Mouse (Mus musculus) cerebellum, postnatal 4 days (tissue): ENCODE results near the gene 5730596B20Rik.
A peak's percentile ranks its signal among the peaks of the same experiment; 100 is the strongest.

ENCODE experiments used
- DNase-seq, 2 experiments: peaks; one replicate each; pipeline ENCODE4 v3.0.0; 2022; ENCODE audit warnings: low spot score in 2 of 2, mixed read lengths in 1 of 2

The 5730596B20Rik gene

DNA sequence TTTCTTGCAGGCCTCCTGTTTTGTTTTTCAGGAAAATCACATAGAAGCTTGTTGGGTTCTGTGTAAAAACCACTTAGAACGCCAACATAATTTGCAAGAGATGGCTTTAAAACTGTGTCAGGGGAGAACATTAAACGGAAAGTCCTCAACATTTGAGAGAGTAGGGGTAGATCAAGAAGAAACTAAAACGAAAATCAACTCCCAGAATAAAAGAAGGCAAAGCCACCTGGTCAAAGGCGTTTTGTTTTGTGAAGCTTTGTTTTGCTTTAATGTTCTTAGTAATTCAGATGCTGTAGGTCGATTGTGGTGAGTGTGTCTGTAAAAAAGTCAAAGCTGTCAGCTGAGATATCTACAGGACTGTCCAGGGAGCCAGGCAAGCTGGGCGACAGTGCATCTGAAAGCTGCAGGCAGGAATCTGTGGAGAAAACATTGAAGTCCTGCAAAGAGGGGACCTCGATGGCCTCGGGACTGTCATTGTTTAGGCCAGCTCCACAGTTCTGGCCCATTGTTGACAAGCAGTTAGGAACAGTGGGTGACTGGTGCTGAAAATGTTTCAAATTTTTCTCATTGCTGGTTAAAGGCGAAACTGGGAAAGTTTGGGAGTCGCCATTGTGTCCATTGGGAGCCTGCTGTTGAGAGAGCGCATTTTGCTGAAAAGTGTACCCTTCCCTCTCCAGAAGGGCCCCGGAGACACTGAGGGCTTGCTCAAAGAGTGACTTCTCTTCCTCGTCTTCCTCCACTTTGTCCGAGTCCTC lies 14.5 kb upstream of the 5730596B20Rik start:
- no peak for DNase-seq

GRCm38 (mm10) chr6:52163366-52164031 lies 13.8 kb upstream of the 5730596B20Rik start:
- no peak for DNase-seq

DNA sequence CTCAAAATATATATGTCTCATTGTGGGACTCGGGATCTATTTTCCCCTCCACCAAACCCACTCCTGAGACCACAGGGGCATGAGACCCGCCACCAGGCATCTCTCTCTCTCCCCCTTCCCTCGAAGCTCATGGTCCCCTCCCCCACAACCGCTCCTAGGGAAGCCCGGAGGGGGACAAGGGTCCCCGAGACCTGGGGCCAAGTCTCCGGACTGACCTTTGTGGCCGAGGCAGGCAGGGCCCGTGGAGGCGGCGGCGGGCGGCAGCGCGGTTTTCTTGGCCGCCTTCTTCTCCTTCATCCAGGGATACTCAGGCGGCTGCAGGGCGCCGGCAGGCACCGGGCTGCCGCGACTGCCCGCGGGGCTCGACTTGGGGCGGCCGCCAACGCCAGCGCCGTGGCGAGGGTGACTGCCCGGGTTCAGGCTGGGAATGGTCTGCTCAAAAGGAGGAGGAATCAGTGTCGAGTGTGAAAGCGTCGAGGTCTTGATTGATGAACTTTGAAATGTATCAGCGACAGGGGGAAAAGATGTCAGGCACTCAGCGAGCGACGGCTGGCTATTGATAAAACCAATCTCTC lies 13.2 kb upstream of the 5730596B20Rik start:
- DNase-seq, result no peak

- DNase-seq, result no peak
Measured at GRCm38 (mm10) chr6:52164626-52165440, 12.5 kb upstream of the 5730596B20Rik start, which contains the start of gene Hoxa2. Hoxa2 (minus strand) TSS chr6:52164831.

- DNase-seq, result no peak
Measured at GRCm38 (mm10) chr6:52165441-52166370, 11.6 kb upstream of the 5730596B20Rik start.

DNA sequence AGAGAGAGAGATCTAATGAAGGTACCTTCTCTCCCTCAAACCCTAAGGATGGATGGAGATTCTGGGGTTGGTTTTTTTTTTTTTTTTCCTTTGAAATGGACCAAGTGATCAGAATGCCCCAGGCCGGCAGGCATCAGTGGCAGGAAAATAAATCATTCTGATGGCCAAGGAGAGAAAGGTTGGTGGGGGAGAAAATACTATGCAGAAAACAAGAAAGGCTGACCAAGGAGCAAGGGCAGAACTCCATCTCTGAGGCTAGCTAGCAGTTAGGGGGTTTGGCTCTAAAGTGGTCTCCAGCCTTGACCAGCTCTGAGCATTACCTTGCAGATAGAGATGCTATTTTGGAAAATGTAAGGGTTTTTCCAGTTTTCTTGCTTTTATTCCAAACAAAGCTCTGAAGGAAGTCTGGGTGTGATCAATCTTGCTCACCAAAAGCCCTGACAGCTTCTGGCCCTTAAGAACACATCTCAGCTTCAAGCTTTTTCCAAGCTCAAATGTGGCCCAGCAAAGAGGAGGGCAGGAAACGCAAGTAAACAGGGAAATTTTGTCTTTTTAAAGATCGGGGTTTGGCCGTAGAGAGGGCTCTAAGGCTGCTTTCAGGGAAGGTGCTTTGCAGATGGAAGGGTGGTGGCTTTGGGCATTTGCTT lies 10.7 kb upstream of the 5730596B20Rik start:
- no peak for DNase-seq

DNA sequence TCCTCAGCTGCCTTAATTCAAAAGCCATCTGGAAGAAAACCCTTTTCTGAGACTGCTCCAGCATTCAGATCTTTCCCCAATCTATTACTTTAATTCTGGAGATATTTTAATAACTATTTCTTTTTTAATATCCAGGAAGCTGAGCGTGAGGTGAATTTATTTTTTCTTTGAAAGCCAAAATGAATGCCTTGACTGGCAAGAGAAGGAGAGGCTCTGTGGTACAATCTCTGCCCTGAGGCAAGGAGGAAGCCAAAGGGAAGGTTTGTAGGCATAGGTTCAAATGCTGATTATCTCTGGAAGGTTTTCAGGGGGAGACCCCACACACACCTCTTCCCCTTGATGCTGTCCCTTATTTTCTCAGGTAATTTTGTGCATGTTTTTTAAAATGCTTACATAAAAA lies 10.1 kb upstream of the 5730596B20Rik start:
- no peak for DNase-seq

DNA sequence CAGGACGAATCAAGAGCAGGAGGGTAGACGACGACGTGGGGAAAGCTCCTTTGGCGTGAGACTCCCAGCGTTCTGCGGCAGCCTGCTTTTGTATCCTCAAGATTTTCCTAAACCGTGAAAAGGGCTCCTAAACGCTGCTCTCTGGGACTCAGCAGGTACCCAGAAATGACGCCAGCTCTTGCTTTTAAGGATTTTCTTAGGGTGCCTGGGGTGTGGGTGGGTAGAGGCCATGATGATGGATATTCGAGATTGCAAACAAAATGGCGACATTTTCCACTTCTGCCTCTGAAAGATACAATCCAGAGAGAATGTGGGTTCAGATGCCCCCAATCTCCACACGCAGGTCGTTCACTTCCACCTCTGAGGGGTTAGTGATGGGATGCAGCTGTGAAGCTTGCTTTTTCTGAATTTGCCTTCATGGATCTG lies 9.5 kb upstream of the 5730596B20Rik start:
- DNase-seq, result no peak

- DNase-seq, result no peak
Measured at GRCm38 (mm10) chr6:52168191-52169055, 8.9 kb upstream of the 5730596B20Rik start.

DNA sequence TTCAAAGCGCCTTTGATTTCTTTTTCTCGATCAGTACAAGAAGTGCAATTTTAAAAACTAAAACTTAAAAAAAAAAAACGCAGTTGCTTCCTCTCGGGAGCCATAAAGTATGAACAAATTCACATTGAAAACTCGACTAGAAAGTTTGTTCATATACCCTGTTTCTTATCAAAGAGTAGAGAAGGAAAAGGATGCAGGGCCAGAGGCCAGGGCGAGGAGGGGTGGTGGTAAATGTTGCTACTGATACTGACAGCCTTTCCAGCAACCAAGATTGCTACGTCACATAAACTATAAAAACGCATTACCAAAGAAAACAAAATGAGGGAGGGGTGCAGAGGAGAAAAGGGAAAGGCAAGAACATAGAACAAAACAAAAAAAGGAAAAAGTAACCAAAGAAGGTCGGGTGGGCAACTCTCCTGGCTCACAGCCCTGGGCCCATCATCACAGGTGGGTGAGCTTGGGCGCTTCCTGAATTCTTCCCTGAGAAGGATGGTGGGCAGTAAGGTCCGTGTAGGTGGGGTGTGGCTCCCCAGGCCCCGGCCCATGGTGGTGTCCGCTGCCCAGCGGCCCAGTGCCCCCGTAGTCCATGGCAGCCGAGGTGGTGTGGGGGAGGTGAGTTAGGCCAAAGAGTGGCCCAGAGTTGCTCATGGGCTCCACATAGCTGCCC lies 7.7 kb upstream of the 5730596B20Rik start:
- no peak for DNase-seq

DNA sequence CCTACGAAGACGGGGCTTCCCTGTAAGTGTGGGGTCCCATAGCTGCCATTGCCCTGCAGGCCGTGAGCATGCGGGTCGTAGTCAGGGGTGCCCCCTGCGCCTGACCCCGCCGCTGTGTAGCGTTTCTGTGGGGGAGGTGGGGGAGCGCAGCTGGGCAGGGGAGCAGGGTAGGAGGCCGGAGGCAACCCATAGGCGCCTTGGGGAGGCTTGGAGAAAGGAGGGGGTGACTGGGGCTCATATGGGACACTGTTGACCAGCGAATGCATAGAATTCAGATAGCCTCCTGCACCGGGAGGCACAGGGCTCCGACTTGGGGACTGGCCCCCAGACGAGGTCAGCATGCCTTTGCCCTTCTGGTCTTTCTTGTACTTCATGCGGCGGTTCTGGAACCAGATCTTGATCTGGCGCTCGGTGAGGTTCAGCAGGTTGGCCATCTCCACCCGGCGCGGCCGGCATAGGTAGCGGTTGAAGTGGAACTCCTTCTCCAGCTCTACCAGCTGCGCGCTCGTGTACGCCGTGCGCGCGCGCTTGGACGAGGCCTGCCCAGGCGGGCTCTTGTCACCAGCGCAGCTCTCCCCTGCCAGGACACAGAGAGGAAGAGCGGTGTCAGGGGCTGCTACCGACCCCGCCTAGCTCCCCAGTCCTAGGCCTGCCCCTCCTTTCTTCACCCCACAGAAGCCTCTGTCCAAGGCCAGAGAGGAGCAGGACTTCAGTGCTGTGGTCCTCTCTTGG lies 7.0 kb upstream of the 5730596B20Rik start:
- peak in 1 of 2 experiments; percentile 26 for DNase-seq

DNA sequence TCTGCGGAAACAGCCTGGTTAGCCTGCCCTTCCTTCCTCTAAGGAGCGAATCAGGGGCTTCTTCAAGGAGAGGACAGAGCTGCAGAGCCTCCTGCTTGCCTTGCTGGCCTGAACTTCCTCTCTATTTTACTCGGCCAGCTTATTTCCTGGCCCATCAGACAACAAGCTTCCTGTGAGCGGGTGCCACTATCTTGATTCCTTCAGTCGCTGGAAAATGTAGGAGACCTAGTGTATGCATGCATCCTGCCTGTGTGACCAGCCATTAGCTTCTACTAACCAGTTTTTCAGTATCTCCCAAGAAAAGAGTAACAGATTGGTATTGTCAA lies 6.4 kb upstream of the 5730596B20Rik start:
- no peak for DNase-seq

- no peak for DNase-seq
Measured at GRCm38 (mm10) chr6:52171331-52171730, 6.0 kb upstream of the 5730596B20Rik start.

DNA sequence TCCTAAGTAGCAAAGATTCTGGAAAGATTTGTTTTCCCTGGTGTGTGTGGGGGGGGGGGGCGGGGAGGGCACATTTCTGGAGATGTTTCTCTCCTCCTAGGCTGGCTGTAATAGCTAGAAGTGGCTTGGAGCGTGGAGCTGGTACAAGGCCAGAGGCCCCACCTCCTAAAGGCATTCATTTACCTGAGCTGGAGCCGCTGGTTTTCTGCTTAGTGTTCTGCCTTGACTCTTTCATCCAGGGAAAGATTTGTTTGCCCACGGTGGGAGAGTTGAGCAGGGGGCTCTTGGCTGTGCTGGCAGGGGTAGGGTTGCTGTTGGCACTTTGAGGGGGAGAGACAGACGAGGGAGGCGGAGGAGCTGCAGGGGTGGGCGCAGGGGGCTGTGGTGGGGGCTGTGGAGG lies 5.4 kb upstream of the 5730596B20Rik start:
- no peak for DNase-seq

DNA sequence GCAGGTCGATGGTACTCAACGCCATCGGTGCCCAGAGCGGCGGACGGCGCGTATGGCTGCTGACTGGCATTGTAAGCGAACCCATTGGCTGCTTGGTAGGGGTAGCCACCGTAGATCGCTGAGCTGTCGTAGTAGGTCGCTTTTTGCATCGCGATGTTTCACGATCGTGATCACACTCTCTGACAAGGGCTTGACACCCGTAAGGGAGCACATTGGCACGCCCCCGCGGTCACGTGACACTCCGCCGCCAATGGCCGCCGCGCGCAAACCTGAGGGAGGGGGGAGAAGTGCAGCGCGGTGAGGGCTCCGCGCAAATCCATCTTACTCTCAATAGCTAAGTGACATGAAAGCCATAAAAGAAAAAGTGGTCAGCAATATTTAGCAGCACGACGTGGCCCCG lies 4.8 kb upstream of the 5730596B20Rik start:
- DNase-seq, result peak in 1 of 2 experiments; percentile 81

DNA sequence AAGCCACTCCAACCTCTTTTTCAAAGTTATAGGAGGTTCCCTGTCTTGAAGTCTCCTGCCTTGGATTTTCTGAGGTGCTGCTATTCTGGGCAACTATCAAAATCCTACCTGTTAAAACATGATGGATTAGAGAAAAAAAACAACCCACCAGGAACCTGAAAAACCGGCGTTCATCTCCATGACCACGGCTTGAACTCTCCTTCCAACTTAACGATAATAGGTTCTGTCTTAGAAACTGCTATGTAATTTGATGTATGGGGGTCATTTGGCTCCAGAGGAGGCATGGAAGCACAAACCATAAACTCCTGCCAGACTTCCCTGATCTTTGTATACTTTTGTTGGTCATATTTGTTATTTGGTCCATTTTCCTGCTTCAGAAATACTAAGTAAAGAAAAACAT lies 3.6 kb upstream of the 5730596B20Rik start:
- no peak for DNase-seq

GRCm38 (mm10) chr6:52174968-52175751 lies 2.1 kb upstream of the 5730596B20Rik start:
- no peak for DNase-seq
